Mouse (Mus musculus) large intestine, adult 2 months (tissue): ENCODE data around the gene Rgl2. TPM values are rescaled to one million over a fixed set of nuclear protein-coding genes. Genes with fewer than 3 reads are reported as not detected.
"Not testable (repeated sequence)": the region's sequence is repeated elsewhere in the genome, so short reads cannot be mapped to it uniquely, and the experiment has no call there.

Experiments
- DNase-seq: peaks from one replicate; pipeline ENCODE4 v3.0.0-alpha.2; 2012; ENCODE audit warnings: low read depth, low spot score
- WGBS: fragments of 180-500 bp; shearing (Covaris S2); methylation state at CpG from one replicate; pipeline ENCODE4 v1.1.7; 2018; 5-methylcytosine and 5-hydroxymethylcytosine counted together
- polyA plus RNA-seq: library from polyadenylated mRNA; depleted of rRNA; stranded (reverse); fragments of >200 nt; gene quantifications from 2 replicates; pipeline ENCODE4 v1.2.3, GENCODE M21; 2012

The Rgl2 gene
- polyA plus RNA-seq, 1 experiment, result 46.1 TPM

GRCm38 (mm10) chr17:33940981-33941380, 11.6 kb downstream of the Rgl2 start:
- no peak for DNase-seq
- WGBS, result 2% methylated on average over 26 of the region's 26 CpGs

- no peak for DNase-seq
- 42% methylated on average over 19 of the region's 19 CpGs for WGBS
Observed at GRCm38 (mm10) chr17:33941381-33941780, 12.0 kb downstream of the Rgl2 start.

- DNase-seq, result no peak
- 88% methylated on average over 15 of the region's 15 CpGs for WGBS
Observed at GRCm38 (mm10) chr17:33943454-33943853, 14.1 kb downstream of the Rgl2 start.

GRCm38 (mm10) chr17:33947430-33948089, 18.2 kb downstream of the Rgl2 start:
- WGBS, result 81% methylated on average over 10 of the region's 10 CpGs
- no peak for DNase-seq

GRCm38 (mm10) chr17:33948090-33948904, 19.0 kb downstream of the Rgl2 start:
- WGBS, result 81% methylated on average over 22 of the region's 22 CpGs
- DNase-seq, result no peak

GRCm38 (mm10) chr17:33948905-33949537, 19.7 kb downstream of the Rgl2 start:
- DNase-seq, result no peak
- WGBS, result 43% methylated on average over 19 of the region's 19 CpGs

GRCm38 (mm10) chr17:33950131-33950625, 20.8 kb downstream of the Rgl2 start:
- DNase-seq, result no peak
- WGBS, result 74% methylated on average over 10 of the region's 10 CpGs

- peak; percentile 74 for DNase-seq
- WGBS, result under 1% methylated on average over 45 of the region's 45 CpGs
Observed at GRCm38 (mm10) chr17:33951021-33951946, 21.9 kb downstream of the Rgl2 start, which contains the start of gene B3galt4. B3galt4 (minus strand) TSS chr17:33951488.

GRCm38 (mm10) chr17:33952015-33952414, 22.7 kb downstream of the Rgl2 start:
- not testable (repeated sequence) for DNase-seq
- WGBS, result 67% methylated on average over 13 of the region's 13 CpGs

- 73% methylated on average over 4 of the region's 4 CpGs for WGBS
Observed at GRCm38 (mm10) chr17:33952879-33953278, 23.5 kb downstream of the Rgl2 start.

GRCm38 (mm10) chr17:33953310-33953709, 24.0 kb downstream of the Rgl2 start:
- 44% methylated on average over 3 of the region's 3 CpGs for WGBS
- DNase-seq, result no peak

More at GRCm38 (mm10) chr17:33952879-33953278, 23.5 kb downstream of the Rgl2 start:
- DNase-seq, result no peak

- WGBS, result 21% methylated on average over 5 of the region's 5 CpGs
- DNase-seq, result no peak
Observed at GRCm38 (mm10) chr17:33953961-33954565, 24.7 kb downstream of the Rgl2 start.

GRCm38 (mm10) chr17:33954646-33955554, 25.6 kb downstream of the Rgl2 start:
- under 1% methylated on average over 33 of the region's 33 CpGs for WGBS

GRCm38 (mm10) chr17:33955555-33956214, 26.3 kb downstream of the Rgl2 start, which contains the start of the genes Vps52 and Rps18:
Vps52 (plus strand) TSS chr17:33955812.
Rps18 (minus strand) TSS chr17:33956001.
- WGBS, result under 1% methylated on average over 50 of the region's 50 CpGs
- DNase-seq, result peak; percentile 85

More at GRCm38 (mm10) chr17:33954646-33955554, 25.6 kb downstream of the Rgl2 start:
- no peak for DNase-seq

- 5% methylated on average over 10 of the region's 10 CpGs for WGBS
- DNase-seq, result no peak
Observed at GRCm38 (mm10) chr17:33956336-33956735, 27.0 kb downstream of the Rgl2 start.

- 82% methylated on average over 6 of the region's 6 CpGs for WGBS
- DNase-seq, result no peak
Observed at GRCm38 (mm10) chr17:33957493-33957892, 28.1 kb downstream of the Rgl2 start.

GRCm38 (mm10) chr17:33958451-33958850, 29.1 kb downstream of the Rgl2 start:
- WGBS, result 97% methylated on average over 11 of the region's 11 CpGs
- DNase-seq, result no peak
